Mouse (Mus musculus) cerebellum, adult 11 months (tissue): ENCODE measurements around the gene Zfp329.
"Not testable (repeated sequence)": the region's sequence is repeated elsewhere in the genome, so short reads cannot be mapped to it uniquely, and the experiment has no call there.

Source experiments
- DNase-seq: peaks from one replicate; pipeline ENCODE4 v3.0.0; 2022

Zfp329 gene

DNA sequence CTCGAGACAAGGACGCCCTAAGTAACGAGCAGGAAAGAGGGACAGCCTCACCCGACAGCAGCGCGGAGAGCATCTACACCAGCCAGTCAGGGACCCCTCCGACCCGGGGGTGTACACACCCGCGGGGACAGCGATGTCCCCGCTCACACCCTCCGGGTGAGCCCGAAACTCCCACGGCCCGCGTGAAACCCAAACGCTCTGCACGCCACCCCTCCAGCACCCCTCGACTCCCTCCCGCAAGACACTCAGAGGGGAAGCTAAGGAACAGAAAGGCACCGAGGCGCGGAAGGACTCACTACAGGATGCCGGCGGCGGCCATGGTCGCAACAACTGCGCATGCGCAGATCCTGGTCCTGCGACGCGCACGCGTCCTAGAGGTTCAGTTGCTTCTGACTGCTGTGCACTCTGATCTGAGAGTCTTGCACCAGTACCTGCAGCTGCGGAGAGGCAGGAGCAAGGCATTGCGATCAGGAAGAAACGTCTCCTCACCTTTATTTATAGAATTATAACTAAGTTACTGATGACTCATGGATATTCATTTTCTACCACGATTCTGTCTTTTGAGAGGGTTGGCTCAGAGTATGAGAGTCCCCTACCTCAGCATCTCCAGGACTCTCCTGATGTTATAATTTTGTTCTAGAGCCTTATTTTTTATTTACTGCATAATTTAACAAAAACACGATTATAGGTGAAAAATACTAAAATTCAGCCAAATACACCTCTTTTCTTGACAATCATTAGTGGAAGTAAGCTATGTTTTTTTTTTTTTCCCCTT, at the start of gene Zfp329:
Zfp329 (minus strand) TSS at position 338 of the 775 bp plus-strand sequence.
- peak; percentile 92 for DNase-seq

DNA sequence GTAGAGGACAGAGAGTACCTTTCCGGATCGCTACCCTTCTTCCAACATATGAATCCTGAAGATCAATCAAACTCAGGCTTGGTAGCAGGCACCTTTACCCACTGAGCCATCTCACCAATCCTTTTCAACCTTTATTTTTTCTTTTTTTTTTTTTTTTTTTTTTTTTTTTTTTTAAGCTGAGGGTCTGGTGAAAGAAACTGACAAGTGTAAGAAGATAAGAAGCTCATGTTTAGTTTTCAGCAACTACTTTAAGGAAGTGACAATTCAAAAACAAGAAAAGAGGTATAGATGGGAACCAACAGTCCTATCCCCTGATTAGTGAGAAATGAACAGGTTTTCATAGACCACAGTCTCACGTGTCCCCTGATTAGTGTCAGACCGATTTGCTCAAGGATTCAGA, 17.1 kb upstream of the Zfp329 start:
- no peak for DNase-seq

DNA sequence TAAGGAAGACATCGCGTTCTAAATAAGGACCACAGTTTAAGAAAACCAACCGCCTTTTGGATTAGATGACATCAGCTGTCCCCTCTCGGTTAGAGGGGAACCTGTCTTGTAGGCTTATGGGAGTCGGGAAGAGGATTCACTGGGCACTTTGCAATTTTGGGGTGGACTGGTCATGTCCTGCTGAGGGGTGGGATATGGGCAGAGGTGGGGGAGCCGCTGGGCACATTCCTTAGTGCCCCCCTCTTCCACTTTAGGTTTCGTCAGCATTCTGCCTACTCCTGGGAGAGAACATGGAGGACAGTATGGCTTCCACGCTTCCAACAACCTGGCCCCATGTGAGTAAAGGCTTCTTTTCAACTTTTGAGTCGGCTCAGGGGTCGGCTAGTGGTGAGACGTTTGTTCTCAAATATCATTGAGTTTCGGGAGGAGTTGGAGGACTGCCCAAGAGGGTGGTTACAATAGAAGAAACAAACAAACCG, 16.6 kb upstream of the Zfp329 start:
- DNase-seq, result peak; percentile 25

DNA sequence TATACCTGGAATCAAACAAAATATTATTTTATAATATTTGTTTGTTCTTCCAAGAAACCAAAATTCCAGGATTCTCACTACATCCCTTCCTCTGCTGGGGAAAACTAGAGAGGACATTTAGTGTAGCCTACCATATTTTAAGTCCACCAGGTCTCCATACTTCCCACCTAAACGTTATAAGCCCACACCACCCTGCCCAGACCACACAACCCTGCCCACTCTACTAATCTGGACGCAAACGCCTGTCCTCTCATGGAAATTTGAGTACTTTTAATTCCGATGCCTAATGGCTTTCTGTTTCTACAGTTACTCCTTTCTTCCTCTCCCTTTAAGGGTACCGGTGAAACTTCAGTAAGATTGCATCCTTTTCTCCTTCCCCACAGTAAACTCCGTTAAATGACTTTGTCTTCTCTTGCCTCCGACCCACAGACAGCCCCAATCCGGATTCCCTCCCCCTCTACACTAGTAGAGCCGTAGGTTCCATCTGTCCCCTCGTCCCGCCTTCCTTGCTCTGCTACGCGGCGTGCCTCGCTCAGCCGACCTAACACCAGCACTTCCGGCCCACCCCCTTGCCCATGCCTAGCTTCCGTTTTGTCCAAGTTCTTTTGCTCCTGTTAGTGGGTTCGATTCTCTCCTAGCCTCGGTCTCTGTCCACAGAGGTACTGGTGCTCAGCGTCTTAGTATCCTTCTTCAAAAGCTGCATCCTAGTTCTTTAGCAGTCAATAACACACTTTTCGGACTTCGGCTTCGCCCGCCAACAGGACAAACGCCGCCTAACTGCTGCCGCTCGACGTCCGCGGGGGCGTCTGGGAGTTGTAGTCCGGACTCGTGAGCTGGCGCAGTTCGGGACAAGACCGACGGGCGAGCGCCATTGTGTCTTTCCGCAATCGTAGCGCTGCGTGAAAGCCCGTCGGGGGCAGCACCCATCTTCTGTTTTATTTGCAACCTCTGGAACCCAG, 15.8 kb upstream of the Zfp329 start, which contains the start of gene Zfp110:
Zfp110 (plus strand) TSS at position 600 of the 959 bp plus-strand sequence.
- DNase-seq, result peak; percentile 80

DNA sequence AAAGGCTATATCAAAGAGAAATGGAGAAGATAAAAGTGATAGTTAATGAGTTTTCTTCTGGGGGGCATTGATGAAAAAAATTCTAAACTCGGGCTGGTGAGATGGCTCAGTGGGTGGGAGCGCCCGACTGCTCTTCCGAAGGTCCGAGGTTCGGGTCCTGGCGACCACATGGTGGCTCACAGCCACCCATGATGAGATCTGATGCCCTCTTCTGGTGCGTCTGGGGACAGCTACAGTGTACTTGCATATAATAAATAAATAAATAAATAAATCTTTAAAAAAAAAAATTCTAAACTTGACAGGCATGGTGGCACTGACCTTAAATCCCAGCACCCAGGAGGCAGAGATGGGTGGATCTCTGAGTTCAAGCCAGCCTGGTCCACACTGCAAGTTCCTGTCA, 3.1 kb downstream of the Zfp329 start:
- no peak for DNase-seq

DNA sequence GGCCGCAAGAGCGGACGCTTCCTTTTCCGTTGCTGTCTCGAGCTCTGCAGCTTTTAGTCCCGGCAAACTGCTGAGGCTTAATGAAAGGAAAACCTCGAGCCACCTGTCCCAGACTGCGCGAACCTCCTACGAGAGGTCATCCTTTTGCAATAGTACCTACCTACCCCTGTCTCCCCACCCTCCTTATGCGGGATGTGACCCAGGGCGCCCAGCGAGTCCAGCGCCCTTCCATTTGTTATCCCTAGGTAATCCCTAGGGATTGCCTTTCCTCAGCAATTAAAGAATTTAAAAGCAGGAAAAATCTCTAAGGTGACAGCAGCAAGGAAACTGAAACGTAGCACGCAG, 15.0 kb downstream of the Zfp329 start:
- DNase-seq, result no peak

DNA sequence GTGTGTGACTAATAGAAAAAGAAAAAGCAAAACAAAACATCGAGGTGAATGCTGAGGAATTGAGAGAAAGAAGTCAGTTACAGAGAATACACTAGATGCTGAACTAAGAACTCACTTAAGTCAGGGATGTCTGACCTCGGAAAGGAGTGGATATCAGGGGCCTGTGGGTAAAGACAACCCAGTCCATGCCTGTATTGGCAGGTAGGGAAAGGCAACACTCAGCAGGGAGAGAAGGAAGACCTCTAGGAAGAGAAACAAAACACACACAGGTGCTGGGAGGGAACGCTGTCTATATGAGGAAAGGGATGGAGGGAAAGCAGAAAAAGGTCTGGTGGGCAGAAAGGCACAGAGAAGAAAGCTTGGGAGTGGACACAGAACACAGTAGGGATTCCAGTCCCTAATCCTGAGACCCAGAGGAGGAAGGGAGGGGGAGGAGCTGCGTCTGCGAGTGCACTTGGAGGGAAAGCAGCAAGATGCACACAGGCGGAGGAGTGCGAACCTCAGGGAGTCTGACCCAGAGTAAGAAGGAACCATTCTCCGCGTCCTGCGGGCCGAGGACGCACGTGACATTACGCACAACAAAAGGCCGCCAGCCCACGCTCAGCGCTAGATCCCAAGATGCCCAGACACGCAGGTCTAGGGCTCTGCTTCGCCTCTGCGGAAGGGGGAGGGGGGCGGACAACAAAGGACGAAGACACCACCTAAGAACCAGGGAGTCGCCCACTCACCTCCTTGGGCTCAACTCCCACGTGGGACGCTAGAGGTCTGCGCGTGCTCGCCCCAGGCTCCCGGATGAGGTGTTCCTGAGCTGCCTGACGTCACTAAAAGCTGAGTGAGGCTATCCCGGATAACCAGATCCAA, 15.6 kb downstream of the Zfp329 start, which contains the start of gene Zscan18:
Zscan18 (minus strand) TSS at position 770 of the 861 bp plus-strand sequence.
- peak; percentile 76 for DNase-seq

DNA sequence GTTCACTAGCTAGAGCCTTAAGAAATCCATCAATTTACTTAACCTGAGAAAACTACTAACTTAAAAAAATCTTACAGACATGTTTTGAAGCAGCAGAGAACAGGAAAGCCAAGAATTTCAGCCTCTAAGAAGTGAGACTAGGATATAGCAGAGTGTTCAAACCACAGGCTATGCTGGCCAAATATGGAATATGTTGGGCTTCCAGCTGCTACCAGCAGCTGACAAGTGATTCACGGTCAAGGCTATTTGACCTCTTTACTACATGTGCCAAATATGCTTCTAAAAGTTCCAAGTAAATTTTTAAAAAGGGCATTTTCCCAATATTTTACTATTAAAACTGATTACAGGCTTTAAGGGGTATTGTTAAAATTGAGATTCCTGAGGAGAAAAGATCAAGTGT, 19.1 kb downstream of the Zfp329 start:
- no peak for DNase-seq

DNA sequence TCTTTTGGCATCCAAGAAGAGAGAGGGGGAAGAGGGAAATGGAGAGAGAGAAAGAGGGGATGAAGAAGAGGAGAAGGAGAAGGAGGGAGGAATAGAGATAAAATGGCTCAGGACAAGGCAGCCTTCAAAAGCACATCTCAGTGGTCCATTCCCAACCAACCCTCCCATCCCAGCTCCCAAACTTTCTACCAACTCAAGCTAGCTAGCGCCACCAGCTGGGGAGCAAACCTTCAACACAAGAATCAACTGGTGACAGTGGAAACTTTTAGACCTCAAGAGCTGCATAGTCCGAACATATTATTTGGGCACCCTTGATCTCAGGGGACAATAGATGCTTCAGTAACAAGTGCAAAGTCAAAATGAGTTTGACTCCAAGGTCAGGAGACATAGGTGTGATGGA, 20.7 kb downstream of the Zfp329 start:
- DNase-seq, result no peak

DNA sequence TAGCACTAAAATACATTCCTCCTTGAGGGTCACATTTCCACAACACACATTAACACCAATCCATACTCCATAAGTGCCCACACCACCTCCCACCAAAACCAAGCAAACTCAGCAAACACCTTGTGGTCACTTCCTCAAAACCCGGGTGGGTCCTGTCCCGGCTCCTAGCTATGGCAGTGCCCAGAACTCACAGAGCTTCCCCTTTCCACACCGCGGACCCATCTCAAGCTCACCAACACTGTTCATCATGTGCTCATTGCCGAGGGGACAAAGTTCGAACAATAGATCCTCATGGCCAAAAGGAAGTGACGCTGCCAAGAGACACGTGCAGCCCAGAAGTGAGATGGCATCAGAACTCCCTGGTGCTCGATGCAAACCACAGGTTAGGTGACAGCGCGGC, 26.0 kb downstream of the Zfp329 start:
- not testable (repeated sequence) for DNase-seq

DNA sequence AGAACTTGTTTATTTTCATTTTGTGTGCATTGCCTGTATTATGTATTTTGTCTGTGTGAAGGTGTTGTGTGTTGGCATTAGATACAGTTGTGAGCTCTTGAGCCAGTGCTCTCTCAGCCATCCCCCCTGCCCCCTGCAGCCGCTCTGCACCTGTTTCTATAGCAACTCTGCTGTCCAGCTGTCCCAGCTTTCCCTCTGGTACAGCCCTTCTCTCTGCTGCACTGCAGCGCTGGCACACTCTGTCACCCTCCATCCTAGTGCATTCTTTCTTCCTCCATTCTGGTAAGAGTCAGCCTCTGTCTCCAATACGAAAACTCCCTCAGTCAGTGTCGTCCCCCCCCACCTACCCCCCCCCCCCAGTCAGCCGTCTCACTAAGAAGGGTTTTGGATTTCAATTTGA, 30.6 kb downstream of the Zfp329 start:
- no peak for DNase-seq

DNA sequence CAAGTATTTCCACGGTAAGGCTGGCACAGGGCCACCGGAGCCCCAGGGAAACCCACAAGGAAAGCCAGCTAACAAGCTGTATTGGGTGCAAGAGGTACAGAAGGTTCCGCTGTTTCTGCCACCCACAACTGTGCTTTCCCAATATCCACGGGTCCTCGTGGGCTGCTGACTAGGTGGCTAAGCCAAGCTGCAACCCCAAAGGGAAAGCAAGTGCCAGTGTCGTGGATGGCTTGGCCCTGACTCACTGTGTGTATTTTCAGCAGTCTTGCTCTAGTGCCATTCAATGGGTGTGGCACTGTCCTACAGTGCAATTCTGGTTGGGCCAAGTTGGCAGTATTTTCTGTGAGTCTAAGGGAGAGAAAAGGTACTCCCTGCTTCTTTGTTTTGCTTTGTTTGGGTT, 31.3 kb downstream of the Zfp329 start:
- DNase-seq, result no peak

DNA sequence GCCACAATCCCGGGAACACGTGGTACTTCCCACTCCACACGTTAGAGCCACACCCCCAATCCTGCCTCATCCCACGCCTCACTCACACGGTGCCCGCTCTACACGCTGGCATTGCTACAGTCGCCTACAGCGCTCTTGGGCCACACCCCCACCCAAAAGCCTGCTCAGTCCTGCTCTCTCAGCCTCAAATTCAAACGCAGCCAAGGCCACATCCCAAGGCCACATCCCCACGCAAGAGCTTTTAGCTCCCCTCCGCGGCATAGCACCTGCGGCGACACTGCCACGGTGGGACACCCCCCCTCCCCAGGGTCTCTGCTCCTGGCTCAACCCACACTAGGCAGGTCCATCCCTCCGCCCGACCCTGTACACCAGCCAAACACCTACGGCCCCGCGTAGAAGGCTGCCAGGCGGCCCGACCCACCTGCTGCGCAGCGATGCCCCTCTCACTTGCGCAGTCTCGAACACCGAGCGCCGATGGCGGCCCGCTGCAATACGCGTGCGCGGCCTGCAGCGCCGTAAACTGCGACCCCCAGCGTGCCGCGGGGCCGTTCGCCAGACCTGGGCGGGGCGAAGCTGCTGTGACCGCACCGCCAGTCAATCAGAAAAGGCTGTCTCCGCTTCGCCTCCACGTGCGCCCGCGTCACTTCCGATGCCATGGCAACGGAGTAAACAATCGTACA, 38.4 kb downstream of the Zfp329 start:
- DNase-seq, result peak; percentile 80

DNA sequence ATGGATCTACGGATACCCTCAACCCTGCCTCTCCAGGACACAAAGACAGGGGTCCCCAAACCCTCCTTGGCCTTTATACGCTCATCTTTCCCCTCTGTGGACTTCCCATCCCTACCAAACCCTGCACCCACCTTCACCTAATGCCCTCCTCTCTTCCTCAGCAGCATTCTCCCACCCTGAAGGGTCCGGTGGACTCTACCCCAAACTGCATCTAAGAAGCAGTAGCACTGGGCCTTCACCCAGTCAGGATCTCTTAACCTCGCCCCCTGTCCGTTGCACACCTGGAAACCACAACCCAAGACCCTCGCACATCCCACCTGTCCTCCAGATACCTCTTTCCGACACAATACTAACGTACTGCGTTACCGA, 38.9 kb downstream of the Zfp329 start:
- no peak for DNase-seq

DNA sequence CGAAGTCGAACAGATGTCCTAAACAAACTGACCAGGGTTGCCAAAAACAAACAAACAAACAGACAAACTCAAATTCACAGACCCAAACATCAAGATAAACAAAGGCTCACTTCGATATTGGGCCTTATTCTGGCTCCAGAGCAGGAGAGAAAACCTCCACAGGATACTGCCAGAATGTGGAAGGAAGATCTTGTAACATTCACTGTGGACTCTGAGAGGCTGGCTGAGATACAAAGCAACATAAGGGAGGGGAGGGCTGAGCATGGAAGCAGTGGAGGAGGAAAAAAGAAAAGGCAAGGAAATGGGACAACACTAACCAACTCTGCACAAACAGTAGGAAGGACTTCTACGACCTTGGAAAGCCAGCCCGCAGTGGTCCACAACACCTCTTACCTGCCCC, 39.5 kb downstream of the Zfp329 start:
- no peak for DNase-seq

DNA sequence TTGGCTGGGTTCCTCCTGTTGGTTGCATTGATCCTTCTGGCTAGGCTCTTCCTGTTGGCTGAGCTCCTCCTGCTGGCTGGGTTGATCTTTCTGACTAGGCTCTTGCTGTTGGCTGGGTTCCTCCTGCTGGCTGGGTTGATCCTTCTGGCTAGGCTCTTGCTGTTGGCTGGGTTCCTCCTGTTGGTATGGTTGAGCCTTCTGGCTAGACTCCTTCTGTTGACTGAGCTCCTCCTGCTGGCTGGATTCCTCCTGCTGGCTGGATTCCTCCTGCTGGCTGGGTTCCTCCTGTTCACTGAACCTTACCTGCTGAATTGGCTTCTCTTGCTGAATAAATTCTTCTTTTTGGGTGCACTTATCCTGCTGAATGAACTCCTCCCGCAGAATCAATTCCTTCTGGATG, 44.1 kb downstream of the Zfp329 start:
- DNase-seq, result peak; percentile 95

DNA sequence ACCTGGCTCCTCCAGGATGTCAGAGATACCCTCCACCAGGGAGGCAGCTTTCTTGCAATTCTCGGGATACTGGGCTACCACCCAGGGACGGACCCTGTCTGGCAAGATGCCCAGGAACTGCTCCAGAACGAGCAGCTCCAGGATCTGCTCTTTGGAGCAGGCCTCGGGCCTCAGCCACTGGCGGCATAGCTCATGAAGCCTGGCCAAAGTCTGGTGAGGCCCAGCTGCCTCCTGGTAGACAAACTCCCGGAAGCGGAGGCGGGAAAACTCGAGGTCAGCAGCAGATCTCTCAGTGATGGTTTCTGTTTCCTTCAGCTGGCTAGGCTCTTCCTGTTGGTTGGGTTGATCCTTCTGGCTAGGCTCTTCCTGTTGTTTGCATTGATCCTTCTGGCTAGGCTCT, 44.5 kb downstream of the Zfp329 start:
- peak; percentile 61 for DNase-seq
